Mouse (Mus musculus) 416B (cell line): Measurements from ENCODE around the gene E2f8.

ENCODE experiments used
- DNase-seq: peaks from one replicate; pipeline ENCODE4 v3.0.0; 2011; ENCODE audit warnings: low read depth

E2f8 gene

DNA sequence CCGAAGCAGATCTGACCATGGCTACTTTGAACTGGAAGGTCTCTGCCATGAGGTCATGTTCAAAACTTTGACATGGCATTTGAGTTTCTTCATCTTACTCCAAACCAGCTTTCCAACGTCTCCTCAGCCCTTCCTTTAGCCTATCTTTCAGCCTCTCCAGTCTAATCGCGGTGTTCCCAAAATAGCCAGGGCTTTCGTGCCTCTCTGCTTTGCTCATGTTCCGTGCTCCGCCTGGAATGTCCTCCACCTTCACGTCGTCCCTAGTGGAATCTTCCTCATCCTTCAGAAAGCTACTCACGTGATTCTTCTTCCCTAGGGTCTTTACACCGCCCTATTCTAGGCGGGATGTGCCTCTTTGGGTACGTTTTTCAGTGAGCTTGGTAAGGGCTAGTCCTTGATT is 27.9 kb downstream of the E2f8 start:
- no peak for DNase-seq

DNA sequence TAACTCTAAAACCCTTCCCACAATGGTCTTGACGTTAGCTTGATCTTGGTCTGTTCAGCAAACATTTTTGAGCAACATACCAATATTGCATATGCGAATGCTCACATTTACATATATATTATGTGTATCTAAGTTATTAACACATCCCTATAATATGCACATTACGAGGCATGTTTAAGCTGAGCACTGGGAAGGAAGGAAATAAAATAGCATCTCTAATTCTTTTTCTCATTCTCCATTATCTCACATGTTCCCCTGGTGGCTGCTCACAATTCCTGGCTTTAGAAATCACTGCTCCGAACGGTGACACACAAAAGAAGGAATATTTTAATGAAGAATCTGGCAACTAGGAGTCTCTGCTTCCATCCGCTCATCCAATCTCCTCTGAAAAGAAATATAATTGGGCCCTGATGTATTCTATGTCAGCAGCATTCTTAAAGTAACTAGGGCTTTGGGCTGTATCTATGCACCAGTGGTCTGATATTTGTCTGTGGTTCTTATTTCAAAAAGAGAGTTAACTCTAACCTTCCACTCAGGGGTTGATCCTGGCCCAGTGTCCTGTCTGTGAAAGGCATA is 29.8 kb downstream of the E2f8 start:
- DNase-seq, result no peak

DNA sequence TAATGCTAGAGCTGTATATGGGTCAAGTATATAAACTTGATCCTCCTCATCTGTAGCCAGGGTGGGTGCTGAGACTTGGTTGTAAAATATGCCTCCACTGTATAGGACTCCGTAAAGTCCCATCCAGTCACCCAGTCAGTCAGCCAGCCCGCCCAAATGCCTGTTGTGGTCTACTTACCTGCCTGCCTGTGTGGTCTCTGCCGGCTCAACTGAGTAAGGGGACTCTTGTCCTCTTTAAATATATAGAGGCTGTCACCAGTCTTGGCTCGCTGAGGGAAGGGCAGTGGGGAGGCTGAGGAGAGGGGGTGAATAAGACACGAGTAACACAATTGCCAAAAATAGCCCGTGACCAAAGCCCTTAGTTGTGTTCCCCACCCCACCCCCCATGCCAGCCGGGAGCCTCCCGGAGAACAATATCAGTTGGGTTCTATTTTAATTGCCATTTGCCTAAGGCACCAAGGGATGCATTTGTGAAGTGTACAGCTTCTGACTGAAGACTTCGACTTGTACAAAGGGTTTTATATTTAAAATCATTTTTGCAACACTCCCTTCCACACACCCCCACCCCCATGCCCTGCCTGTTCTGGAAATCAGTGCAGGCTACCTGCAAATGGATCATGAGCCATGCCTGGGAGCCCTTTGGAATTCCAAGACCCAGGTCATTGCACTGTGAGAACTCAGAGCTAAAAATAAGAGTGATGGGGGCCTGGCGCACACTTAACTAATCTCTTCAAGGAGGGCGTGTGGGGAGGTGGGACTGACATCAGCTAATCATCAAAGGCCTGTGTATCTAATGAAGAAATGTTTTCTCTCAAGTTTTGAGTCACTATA is 33.4 kb downstream of the E2f8 start, which contains the start of gene Csrp3:
TSS of gene Csrp3 (minus strand) at position 214 of the 831 bp plus-strand sequence.
- no peak for DNase-seq

DNA sequence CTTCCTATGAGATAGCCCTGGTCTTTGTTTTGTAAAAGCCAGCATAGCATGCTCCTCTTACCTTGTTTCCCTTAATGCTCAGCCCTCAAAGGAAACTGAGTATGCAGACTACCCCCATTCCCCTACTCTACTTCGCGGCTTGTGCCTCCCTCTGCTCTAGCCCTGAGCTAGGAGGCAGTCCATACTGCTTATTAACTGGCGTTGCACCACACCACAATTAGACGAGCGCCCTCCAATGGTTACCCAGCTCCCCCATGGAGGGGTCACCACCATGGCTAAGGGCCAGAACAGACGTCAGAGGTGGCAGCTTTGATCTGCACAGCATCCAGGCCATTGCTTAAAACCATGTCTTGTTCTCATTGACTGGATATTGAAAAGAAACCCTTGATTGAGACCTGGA is 34.6 kb downstream of the E2f8 start:
- DNase-seq, result no peak

DNA sequence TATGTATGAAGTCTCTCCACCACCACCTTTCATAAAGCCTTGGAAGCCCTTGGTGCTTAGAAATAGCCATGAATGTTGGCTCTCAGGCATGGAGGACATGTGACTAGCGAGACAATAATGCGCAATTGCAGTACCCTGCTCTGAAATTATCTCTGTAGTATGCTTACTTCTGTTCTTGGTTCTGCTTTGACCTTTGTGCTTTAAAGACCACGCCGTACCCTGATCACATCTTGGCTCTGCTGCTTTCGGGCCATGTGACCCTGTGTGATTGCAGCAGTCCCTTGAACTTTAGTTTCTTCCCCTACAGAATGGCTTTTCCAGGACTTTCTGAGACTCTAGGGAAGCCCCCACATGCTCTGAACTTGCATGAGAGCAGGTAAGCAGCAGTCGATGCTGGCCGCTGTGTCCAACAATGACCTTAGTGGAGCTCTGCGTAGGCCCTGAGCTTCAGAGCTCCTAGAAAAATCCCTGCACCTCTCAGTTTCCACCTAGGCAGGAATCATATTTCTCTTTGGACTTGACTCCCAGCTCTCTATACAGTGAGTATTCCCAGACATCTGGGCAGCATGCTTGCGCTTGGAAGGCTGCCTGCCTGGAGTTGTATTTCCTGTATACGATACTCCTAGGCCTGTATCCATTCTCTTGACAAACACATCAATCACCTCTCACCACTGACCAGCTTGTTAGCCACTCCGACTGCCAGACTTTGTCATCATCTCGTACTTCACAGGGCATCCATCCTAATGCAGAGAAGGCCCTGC is 36.0 kb downstream of the E2f8 start:
- no peak for DNase-seq

DNA sequence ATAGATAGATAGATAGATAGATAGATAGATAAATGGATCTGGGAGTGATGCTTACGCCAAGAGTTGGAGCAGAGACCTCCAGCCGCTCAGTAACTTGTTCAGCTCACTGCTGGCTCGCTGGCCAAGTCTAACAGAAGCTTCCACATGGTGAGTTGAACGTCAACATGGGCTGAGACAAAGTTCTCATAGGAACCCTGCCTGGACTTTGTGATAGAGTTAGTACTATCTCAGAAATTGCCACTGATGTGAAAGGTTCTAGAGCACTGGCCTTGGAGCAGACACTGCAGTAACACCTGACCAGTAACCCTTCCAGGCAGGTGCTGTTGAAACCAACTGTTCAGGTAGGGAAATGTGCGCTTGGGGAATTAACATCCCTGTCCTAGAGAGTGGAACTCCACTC is 37.9 kb downstream of the E2f8 start:
- DNase-seq, result no peak

DNA sequence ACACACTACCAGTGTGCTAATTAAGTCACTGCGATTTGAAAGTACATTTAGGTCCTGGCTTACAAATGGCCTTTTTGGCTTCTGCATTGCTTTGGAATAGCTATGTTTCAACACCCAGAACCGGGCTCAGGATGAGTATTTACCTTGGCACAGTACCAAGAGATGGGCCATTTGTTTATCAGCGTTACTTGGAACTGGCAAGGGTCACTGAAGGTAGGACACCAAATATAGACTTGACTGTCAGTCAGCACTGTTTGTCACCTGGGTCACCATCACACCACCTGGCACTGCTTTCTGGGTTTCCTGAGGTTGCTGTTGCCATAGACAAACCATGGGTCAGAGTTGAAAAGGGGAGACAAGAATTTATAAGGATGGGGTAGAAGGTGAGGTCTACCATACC is 39.0 kb downstream of the E2f8 start:
- DNase-seq, result no peak

DNA sequence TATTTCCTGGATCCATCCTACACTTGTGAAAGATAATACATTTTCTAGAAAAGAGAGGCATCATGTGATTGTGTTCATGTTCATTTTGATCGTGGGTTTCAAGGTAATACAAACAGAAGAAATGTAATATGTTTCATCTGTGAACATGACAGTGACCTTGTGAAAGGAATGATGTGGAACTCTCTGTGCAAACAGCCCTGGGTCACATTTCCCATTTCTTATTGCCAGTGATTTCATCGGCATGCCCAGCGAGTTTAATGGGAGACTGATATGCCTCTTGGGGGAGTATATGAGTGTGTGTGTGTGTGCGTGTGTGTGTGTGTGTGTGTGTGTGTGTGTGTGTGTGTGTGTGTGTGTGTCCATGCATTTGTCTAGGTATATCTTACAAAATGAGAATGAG is 39.9 kb downstream of the E2f8 start:
- DNase-seq, result no peak

DNA sequence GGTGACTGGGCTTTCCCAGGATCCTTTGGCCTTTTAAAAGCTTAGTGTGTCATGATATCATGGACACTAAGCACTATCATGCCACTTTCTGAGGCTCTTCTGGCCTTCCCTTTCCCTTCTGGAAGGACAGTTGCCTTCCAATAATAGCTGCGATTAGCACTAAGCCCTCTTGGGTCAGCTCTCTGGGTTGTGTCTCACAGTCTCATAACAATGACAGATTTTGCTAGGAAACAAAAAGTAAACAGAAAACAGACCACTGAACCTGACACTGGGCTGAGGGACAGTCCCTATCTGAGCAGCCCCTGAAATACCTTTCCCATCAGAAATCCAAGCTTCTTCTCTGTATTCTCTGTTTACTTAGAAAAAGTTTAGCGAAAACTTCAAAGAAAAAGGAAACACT is 40.9 kb downstream of the E2f8 start:
- DNase-seq, result no peak

DNA sequence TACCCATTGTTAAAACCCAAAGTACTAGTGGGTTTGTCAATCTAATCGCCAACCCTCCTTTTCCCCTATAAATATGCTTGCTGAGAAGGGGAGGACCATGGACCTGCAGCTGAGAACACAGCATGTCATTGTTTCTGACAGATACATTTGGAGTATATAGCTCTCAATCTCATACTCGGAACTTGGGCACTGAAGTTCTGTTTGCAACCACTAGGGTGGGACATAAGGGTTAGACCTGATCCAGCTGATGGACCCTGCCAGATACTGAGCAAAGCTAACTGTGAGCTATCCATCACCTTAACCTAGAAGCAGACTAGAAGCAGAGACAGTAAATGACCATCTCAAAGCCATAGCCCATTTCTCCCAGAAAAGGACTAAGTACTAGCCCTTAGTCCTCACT is 43.0 kb downstream of the E2f8 start:
- peak; percentile 43 for DNase-seq

DNA sequence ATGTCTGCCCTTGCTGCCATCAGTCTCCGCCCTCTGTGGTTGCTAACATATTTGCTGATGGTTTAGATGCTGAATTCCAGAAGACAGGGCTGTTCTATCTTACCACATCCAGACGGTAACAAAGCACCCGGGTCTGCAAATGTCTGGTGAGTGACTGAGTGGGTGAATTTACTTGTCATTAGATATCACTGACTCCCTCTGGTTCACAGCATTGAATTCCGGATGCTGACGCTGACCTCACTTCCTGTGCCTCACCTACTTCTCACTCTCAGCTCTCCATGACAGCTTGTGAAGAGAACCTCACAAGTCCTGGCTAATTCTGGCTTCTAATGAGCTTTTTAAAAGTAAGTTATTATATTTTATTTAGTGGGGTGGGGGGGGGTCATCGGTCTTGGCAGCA is 44.4 kb downstream of the E2f8 start:
- DNase-seq, result peak; percentile 81

DNA sequence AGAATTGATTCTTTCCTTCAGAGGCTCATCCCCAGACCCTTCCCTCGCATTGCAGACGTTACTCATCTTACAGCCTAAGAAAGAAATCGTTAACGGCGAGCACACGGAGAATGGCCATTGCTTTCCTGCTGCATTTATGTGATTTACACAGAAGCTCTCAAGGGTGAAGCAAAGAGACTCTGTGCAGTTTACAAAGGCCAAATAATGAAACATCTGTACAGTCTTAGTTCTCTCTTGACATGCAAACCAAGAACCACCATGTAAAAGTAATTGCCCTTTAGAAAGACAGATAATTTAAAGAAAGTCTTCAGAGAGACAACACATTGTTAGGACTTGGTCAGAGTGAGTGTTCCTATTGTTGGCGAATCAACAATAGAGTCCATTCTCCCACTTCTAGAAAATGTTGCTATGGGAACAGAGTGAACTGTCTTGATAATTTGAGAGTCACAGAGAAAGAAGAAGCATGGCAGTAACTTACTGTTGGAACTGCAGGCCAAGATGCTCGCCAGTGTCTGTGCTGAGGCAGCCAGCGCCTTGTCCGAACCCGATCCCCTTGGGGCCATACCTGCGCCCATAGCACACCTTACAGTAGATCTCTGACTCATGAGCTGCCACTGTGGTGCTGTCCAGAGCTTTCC is 46.3 kb downstream of the E2f8 start:
- DNase-seq, result no peak

DNA sequence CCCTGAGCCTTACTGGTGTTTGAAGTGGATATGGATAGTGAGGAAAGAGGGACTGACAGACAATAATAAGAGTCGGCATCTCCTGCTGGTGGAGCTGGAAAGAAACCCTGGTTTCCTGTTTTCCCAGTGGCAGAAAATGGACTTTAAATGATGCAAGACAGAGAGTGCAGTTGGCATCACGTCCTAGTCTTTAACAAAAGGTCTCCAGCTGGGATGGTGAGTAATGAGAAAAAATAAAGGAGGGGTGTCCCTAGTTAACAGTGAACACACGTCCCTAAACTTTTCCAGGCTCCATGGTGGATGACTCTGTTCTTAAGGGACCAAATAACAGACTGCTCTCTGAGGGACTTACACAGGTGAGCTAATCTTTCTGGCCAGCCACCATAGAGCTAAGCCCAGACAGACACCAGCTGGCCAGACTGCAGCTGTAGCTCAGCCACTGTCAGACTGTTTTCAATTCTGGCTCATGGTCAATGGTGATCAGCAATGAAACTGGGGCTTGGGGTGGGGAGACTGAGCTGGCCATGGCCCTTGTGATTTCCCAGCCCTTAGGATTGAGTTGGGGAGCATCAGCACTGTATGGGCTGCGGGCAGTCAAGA is 46.9 kb downstream of the E2f8 start:
- no peak for DNase-seq

DNA sequence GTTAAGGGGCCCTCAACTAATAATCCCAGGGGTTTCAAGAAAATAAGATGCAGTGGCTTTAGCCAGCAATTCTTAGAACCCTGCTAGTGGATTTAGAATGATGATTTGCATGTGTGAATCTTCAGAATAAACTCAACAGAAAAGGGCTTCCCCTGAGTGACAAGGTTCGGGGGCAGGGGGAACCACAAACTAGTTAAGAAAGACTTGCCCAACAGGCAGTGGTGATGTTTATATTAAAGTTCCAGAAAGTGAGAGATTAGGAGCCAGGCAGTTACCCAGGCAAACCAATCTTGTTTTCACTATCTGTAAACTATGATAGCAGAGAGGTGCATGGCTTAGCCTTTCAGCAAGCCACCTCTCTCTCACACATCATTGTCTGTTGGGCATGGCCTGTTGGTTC is 48.7 kb downstream of the E2f8 start:
- DNase-seq, result peak; percentile 48

DNA sequence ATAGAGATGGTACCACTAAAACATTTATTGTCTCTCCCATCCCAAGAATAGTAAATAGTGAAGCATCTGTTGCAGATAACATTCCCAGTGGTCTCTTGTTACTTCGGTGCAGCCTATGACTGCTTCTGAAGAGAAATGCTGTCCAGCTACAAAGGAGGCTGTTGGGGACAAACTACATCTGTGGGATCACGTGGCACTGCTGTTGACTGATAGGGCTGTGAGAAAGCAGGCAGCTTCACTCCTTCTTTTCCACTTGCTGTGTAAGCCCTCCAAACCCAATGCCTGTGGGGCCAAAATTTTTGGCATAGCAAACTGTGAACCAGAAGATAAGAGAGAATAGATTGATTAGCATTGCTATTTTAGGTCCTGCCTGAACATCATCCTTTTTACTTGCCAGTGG is 51.0 kb downstream of the E2f8 start:
- no peak for DNase-seq

DNA sequence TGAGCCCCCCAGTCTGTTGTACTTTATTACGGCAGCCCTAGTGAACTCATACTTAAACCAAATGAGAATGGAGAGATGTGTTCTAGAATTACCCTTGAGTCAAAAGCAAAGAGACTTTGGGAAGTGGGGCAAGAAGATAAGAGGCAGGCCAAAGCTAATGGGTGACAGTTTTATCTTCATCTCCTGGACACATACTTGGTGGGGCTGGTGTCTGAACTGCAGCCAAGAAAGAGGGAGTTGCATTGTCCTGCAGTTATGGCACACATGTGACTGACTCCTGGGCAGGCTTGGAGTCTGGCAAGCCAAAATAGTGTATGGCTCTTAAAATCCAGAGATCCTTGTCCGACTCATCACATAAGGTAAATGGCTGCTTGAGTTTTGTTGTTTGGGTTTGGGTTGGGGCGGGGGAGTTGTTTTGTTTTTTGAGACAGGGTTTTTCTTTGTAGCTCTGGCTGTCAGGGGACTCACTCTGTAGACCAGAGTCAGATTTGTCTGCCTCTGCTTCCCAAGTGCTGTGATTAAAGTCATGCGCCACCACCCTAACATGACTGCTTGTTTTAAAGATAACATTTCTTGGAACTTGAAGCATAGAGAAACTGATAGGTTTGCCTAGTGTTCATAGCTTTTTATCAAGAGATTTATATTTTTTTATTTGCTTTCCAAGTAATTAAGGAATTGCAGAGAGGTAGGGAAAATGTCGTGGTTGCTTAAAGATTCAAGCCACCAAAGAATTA is 52.1 kb downstream of the E2f8 start:
- peak; percentile 25 for DNase-seq

DNA sequence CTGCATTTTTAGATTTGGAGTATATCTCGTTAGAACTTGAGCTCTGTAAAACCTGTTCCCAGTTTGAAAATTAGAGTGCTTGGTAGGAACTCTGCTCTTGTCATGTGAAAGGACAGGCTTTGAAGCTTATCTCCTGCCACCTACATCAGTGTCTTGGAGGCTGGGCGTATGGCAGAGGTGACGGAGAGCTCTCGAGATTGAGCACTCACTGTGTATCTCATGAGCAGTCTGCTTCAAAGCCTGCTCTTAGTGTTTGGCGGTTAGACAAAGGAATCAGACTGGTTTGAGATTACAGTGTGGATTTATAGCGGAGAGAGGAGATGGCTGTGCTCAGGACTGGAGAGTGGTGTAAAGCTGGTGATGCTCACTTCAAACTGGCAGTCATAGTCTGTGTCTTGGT is 56.2 kb downstream of the E2f8 start:
- DNase-seq, result no peak

DNA sequence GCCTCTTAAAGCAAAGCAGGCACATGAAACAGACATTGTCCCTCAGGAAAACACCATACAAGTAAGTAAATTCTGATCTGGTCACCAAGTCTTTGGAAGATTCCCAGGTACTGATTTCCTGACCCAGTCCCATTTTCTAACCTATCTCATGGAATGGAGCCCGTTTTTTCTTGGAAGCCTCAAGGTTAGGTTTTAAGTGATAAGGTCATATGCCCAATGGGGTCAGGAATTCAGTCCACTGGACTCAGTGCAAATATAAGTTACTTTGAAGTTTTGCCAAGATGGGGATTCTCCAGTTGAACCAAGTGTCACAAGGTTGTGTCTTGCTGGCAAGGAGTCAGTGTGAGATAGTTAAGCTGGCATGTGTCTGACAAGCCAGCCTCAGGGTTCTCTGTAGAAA is 56.7 kb downstream of the E2f8 start:
- DNase-seq, result no peak

DNA sequence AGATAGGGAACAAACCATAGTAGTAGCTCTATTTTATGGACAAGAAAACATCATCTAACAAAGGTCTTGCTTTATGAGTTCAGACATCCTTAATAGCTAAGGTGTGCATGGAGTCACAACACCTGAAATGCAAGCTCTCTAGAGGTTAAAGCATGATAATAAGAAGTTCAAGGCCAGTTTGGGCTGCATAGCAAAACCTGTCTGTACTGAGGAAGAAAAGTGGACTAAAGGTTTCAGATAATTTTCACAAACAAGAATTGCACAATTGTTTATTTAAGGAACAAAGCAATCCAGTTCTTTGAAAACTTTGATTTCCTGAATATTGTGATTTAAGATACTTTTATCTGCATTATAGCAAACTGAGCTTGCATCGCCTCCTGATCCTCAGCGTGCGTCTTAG is 57.8 kb downstream of the E2f8 start:
- no peak for DNase-seq

DNA sequence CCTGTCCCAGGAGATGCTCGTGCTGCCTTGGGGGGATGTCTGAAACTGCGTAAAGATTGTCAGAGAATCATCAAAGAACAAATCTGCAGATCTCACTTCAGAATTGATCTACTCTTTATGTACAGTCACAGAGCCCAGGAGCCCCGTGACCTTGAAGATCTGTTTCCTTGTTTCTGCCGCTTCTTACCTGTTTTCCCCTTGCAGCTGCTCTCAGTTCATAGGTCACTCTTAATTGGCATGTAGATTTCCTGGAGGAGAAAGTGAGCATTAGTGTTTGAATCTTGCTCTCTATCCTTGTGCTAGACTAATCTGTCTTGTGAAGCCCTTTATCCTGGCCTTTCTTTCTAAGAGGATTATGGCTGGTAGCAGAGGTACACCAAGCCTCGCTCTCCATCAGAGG is 59.7 kb downstream of the E2f8 start:
- no peak for DNase-seq
